Mouse (Mus musculus) ovary, postnatal 36 days (tissue): ENCODE measurements at regions not wholly inside any gene's neighbourhood (a gene's known extent, or its start where the extent isn't known, plus 50 kb on each side); places are given as distances from the start of the nearest gene placed in this dataset.
"Not testable (repeated sequence)": the region's sequence is repeated elsewhere in the genome, so short reads cannot be mapped to it uniquely, and the experiment has no call there.

ENCODE experiments used
- DNase-seq: peaks from one replicate; pipeline ENCODE4 v3.0.0; 2022; ENCODE audit warnings: low spot score, mixed read lengths

- not testable (repeated sequence) for DNase-seq
Measured at GRCm38 (mm10) chr4:55279351-55279750, 70.5 kb upstream of the Rad23b start.

- no peak for DNase-seq
Measured at GRCm38 (mm10) chr4:55280706-55281105, 69.1 kb upstream of the Rad23b start.

GRCm38 (mm10) chr4:55281486-55282096 lies 68.3 kb upstream of the Rad23b start:
- DNase-seq = no peak

- DNase-seq = no peak
Measured at GRCm38 (mm10) chr4:55282474-55282873, 67.4 kb upstream of the Rad23b start.

- no peak for DNase-seq
Measured at GRCm38 (mm10) chr4:55284722-55285225, 65.1 kb upstream of the Rad23b start.

GRCm38 (mm10) chr4:55285641-55286040 lies 64.2 kb upstream of the Rad23b start:
- DNase-seq = peak; percentile 11

GRCm38 (mm10) chr4:55288456-55288855 lies 61.4 kb upstream of the Rad23b start:
- DNase-seq = no peak

GRCm38 (mm10) chr4:55292277-55292676 lies 57.6 kb upstream of the Rad23b start:
- no peak for DNase-seq

GRCm38 (mm10) chr4:55292701-55293100 lies 57.1 kb upstream of the Rad23b start:
- DNase-seq = no peak

GRCm38 (mm10) chr4:55293347-55294079 lies 56.3 kb upstream of the Rad23b start:
- no peak for DNase-seq

GRCm38 (mm10) chr4:55294255-55294687 lies 55.6 kb upstream of the Rad23b start:
- DNase-seq = peak; percentile 26

GRCm38 (mm10) chr4:55297841-55298240 lies 52.0 kb upstream of the Rad23b start:
- DNase-seq = no peak
